Mouse (Mus musculus) midbrain, embryonic 13.5 days (tissue): Measurements from ENCODE around the gene Hsp90ab1. TPM values are rescaled to one million over a fixed set of nuclear protein-coding genes. Genes with fewer than 3 reads are reported as not detected.

Experiments
- ATAC-seq: fragments of 200-750 bp; cut with Nextera tagmentation; 2 replicates; pipeline ENCODE4 v1.8.0; 2017; ENCODE audit warnings: mild to moderate bottlenecking, moderate TSS enrichment, moderate library complexity
- H3K27ac ChIP-seq: fragments of 300-500 bp; sonication (generic); 2 replicates; pipeline ENCODE4 v1.5.1; 2015; ENCODE audit warnings: inconsistent platforms, mild to moderate bottlenecking, moderate library complexity
- H3K27me3 ChIP-seq: fragments of 300-500 bp; sonication (generic); 2 replicates; pipeline ENCODE4 v1.6.1; 2015; ENCODE audit warnings: mild to moderate bottlenecking, inconsistent platforms
- H3K36me3 ChIP-seq: fragments of 300-500 bp; sonication (generic); 2 replicates; pipeline ENCODE4 v1.6.1; 2015; ENCODE audit warnings: mild to moderate bottlenecking, inconsistent platforms
- H3K4me1 ChIP-seq: fragments of 300-500 bp; sonication (generic); replicated peaks from 2 replicates; pipeline ENCODE4 v1.6.1; 2015; ENCODE audit warnings: inconsistent platforms
- H3K4me2 ChIP-seq: fragments of 300-500 bp; sonication (generic); replicated peaks from 2 replicates; pipeline ENCODE4 v1.6.1; 2015; ENCODE audit warnings: moderate library complexity, mild to moderate bottlenecking, inconsistent platforms
- H3K4me3 ChIP-seq: fragments of 300-500 bp; sonication (generic); replicated peaks from 2 replicates; pipeline ENCODE4 v1.5.1; 2015; ENCODE audit warnings: mild to moderate bottlenecking, inconsistent platforms
- H3K9ac ChIP-seq: fragments of 300-500 bp; sonication (generic); replicated peaks from 2 replicates; pipeline ENCODE4 v1.6.1; 2015; ENCODE audit warnings: mild to moderate bottlenecking, inconsistent platforms
- H3K9me3 ChIP-seq: fragments of 300-500 bp; sonication (generic); 2 replicates; pipeline ENCODE4 v1.6.1; 2016; ENCODE audit warnings: mild to moderate bottlenecking, inconsistent platforms
- WGBS: fragments of 180-500 bp; shearing (Covaris S2); methylation state at CpG from one replicate; pipeline ENCODE4 v1.1.7; 2015; 5-methylcytosine and 5-hydroxymethylcytosine counted together
- polyA plus RNA-seq: library from polyadenylated mRNA; unstranded; fragments of >200 nt; fragmentation: Nextera tagmentation; extraction: Ambion mirVana; gene quantifications from 2 replicates; pipeline ENCODE4 v1.2.1, GENCODE M21; 2015

The Hsp90ab1 gene
- polyA plus RNA-seq, 1 experiment from 2014 or later, result 1,587 TPM

GRCm38 (mm10) chr17:45520136-45520535 lies 52.9 kb downstream of the Hsp90ab1 start:
- Histone ChIP-seq H3K4me3 (no peak overlapping the region), H3K9ac (no peak overlapping the region), H3K9me3 (no peaks in the 10 kb centered on the region), H3K36me3 (peaks cover 32% of the 10 kb centered on the region), H3K27ac (no peak overlapping the region), H3K4me2 (no peak overlapping the region), H3K4me1 (peaks cover 20% of the 10 kb centered on the region), H3K27me3 (peaks cover 16% of the 10 kb centered on the region)
- no peak for ATAC-seq
- 88% methylated on average over 11 of the region's 11 CpGs for WGBS

- H3K9me3 ChIP-seq, result no peaks in the 10 kb centered on the region
- H3K27me3 ChIP-seq, result peaks cover 4% of the 10 kb centered on the region
- H3K27ac ChIP-seq, result no peak overlapping the region
- H3K4me1 ChIP-seq, result peaks cover 20% of the 10 kb centered on the region
- no peak overlapping the region for H3K9ac ChIP-seq
- no peak overlapping the region for H3K4me2 ChIP-seq
- no peak overlapping the region for H3K4me3 ChIP-seq
- peaks cover 35% of the 10 kb centered on the region for H3K36me3 ChIP-seq
- 87% methylated on average over 12 of the region's 12 CpGs for WGBS
- ATAC-seq, result no peak
Measured at GRCm38 (mm10) chr17:45518766-45519475, 54.1 kb downstream of the Hsp90ab1 start.

Other genes starting within 250 kb of the Hsp90ab1 start
- 70.8 and 74.8 TPM in 2 replicates for gene Cdc5l, start 139.5 kb downstream of the Hsp90ab1 start, polyA plus RNA-seq
- 1.4 TPM in 2 replicates for gene Spats1, start 97.9 kb downstream of the Hsp90ab1 start, polyA plus RNA-seq
- gene Aars2, start 66.4 kb downstream of the Hsp90ab1 start, polyA plus RNA-seq, result 17.6 and 19.4 TPM in 2 replicates
- 2.6 and 2.7 TPM in 2 replicates for gene Tcte1, start 49.8 kb downstream of the Hsp90ab1 start, polyA plus RNA-seq
- gene Tmem151b, start 23.6 kb downstream of the Hsp90ab1 start, polyA plus RNA-seq, result 23.5 and 25.5 TPM in 2 replicates
- 5.2 and 7.1 TPM in 2 replicates for gene Nfkbie, start 17.6 kb downstream of the Hsp90ab1 start, polyA plus RNA-seq
- gene Slc35b2, start 9.4 kb downstream of the Hsp90ab1 start, polyA plus RNA-seq, result 89.2 and 95.3 TPM in 2 replicates
- 29.7 and 30.4 TPM in 2 replicates for gene Slc29a1, start 26.3 kb upstream of the Hsp90ab1 start, polyA plus RNA-seq
- not detected in 2 replicates for gene Mymx, start 28.8 kb upstream of the Hsp90ab1 start, polyA plus RNA-seq
- gene Capn11, start 86.1 kb upstream of the Hsp90ab1 start, polyA plus RNA-seq, result 0.52 and 0.92 TPM in 2 replicates
- gene Mrpl14, start 113.1 kb upstream of the Hsp90ab1 start, polyA plus RNA-seq, result 115 and 121 TPM in 2 replicates
- 124 and 133 TPM in 2 replicates for gene Tmem63b, start 113.6 kb upstream of the Hsp90ab1 start, polyA plus RNA-seq
- not detected in 2 replicates for gene 1600014C23Rik, start 160.6 kb upstream of the Hsp90ab1 start, polyA plus RNA-seq